Mouse (Mus musculus): ENCODE data around the gene Hsd17b13. TPM values are rescaled to one million over a fixed set of nuclear protein-coding genes. Genes with fewer than 3 reads are reported as not detected.

The Hsd17b13 gene
- not detected for total RNA-seq (2023)

DNA sequence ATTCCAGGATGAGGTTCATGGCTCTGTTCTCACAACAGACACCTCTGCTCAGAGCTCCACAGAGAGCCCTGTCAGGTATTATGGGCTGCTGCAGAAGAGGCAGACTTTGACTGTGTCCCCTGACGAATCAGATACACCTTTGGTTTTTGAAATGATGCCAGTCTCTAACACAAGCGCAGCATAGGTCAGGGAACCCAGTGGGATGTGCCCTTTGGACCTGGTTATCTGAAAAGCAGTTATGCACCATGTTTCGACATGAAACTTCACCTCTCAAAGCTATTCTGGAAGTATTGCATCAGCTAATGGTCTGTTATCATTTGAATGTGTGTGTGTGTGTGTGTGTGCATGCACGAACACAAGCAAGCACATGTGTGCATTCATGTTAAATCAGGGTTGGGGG is at the start of gene Hsd17b13:
Gene Hsd17b13, minus strand, starts transcription at position 114 of the 400 bp plus-strand sequence.

DNA sequence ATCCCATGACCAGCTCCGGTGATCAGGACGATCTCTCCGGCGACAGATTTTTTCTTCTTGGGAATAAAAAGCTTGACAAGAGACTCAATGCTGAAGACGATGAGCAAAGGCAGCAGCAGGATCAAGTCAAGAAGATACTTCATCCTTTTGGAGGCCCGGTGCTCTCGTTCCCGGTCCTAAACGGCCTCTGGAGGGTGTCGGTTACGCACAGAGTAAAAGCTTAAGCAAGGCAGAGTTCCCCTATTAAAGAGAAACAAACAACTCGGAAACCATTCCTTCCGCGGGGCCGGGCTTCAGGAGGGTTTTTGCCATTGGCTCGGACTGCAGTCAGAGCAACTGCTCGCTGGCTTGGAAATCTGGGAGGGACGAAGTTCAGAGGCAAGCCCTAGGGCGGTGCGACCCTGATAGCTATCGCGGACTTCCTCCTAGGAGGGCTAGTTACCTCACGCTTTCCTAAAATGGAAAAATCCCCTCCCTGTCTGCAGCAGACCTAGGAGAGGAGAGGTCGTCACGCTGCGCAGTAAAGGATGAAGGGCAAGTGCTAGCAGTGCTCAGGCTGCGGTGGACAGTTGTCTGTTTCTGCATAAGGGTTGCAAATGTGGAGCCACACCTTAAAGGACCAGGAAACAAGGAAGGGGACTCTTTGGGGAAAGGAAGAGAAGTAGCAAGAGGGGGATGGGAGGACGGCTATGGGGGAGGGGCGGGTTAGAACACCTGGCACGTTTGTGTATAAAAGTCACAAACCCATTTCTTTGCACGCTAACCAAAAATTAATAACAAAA is 44.6 kb upstream of the Hsd17b13 start, which contains the start of gene Hsd17b11:
Gene Hsd17b11, minus strand, starts transcription at position 323 of the 782 bp plus-strand sequence.

DNA sequence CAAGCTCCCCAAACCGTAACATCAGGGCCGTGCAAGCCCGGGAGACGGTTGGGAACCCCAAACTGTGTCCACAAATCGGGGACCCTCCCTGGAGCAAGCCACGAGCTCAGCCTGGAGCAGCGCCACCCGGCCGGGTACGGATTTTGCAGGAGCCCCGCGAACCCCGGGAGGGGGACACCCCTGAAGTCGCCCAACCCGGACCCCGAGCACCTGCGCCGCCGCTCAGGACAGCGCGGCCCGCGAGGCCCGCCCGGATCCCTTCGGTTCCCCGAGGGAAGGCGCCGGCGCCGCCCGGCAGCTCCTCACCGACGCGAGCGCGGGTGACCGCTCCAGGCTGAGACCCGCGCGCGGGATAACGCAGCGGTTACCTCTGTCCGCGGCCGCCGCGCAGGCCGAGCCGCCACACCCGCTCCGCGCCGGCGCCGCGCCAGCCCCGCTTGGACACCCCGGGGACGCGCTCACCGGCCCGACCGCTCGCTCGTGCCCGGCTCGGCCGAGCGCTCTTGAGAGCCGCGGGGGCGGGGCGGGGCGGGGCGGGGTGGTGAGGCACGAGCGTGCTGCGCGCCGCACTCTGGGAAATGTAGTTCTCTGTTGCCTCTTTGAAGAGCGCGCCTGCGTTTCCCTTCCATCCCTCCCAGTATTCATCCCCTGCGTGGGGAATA is 66.3 kb downstream of the Hsd17b13 start, which contains the start of gene Klhl8:
Gene Klhl8, minus strand, starts transcription at position 512 of the 662 bp plus-strand sequence.

Other genes with a start within 250 kb of the Hsd17b13 start
- gene Klhl8, start 66.2 kb downstream of the Hsd17b13 start, total RNA-seq (2023): 1 to 10 TPM; 3.2 to 3.7 TPM
- 100 to 1,000 TPM; 140 to 154 TPM for gene Hsd17b11, start 44.5 kb upstream of the Hsd17b13 start, total RNA-seq (2023)
- 10 to 100 TPM; 30.2 TPM for gene Nudt9, start 68.9 kb upstream of the Hsd17b13 start, total RNA-seq (2023)
- not detected for gene Gm17660, start 100.2 kb upstream of the Hsd17b13 start, total RNA-seq (2023)
- not detected for gene Sparcl1, start 136.3 kb upstream of the Hsd17b13 start, total RNA-seq (2023)
- gene Dspp, start 193.3 kb upstream of the Hsd17b13 start, total RNA-seq (2023): not detected
- gene Dmp1, start 225.2 kb upstream of the Hsd17b13 start, total RNA-seq (2023): not detected

All from monocyte, adult 59 days (primary cell).